Mouse (Mus musculus) liver, embryonic 13.5 days (tissue): ENCODE measurements around the gene 4931440F15Rik. TPM values are rescaled to one million over a fixed set of nuclear protein-coding genes. Genes with fewer than 3 reads are reported as not detected.
"Not testable (repeated sequence)": the region's sequence is repeated elsewhere in the genome, so short reads cannot be mapped to it uniquely, and the experiment has no call there.

Experiments used
- ATAC-seq: fragments of 200-750 bp; cut with Nextera tagmentation; 2 replicates; pipeline ENCODE4 v1.8.0; 2017; ENCODE audit warnings: low read depth, mild to moderate bottlenecking, moderate number of reproducible peaks, moderate library complexity
- DNase-seq: peaks from one replicate; pipeline ENCODE4 v3.0.0; 2022
- H3K27ac ChIP-seq: fragments of 300-500 bp; sonication (generic); 2 replicates; pipeline ENCODE4 v1.5.1; 2015; ENCODE audit warnings: moderate library complexity, mild to moderate bottlenecking, inconsistent platforms
- H3K27me3 ChIP-seq: fragments of 300-500 bp; sonication (generic); 2 replicates; pipeline ENCODE4 v1.6.1; 2015; ENCODE audit warnings: mild to moderate bottlenecking, inconsistent platforms
- H3K36me3 ChIP-seq: fragments of 300-500 bp; sonication (generic); 2 replicates; pipeline ENCODE4 v1.6.1; 2015; ENCODE audit warnings: mild to moderate bottlenecking, inconsistent platforms
- H3K4me1 ChIP-seq: fragments of 300-500 bp; sonication (generic); replicated peaks from 2 replicates; pipeline ENCODE4 v1.6.1; 2015; ENCODE audit warnings: inconsistent platforms
- H3K4me2 ChIP-seq: fragments of 300-500 bp; sonication (generic); 2 replicates; pipeline ENCODE4 v1.6.1; 2015; ENCODE audit warnings: inconsistent platforms, mild to moderate bottlenecking, moderate library complexity
- H3K4me3 ChIP-seq: fragments of 300-500 bp; sonication (generic); replicated peaks from 2 replicates; pipeline ENCODE4 v1.5.1; 2015; ENCODE audit warnings: mild to moderate bottlenecking, inconsistent platforms
- H3K9ac ChIP-seq: fragments of 300-500 bp; sonication (generic); 2 replicates; pipeline ENCODE4 v1.6.1; 2015; ENCODE audit warnings: mild to moderate bottlenecking, inconsistent platforms
- H3K9me3 ChIP-seq: fragments of 300-500 bp; sonication (generic); replicated peaks from 2 replicates; pipeline ENCODE4 v1.6.1; 2016; ENCODE audit warnings: inconsistent platforms
- WGBS: fragments of 180-500 bp; shearing (Covaris S2); methylation state at CpG from one replicate; pipeline ENCODE4 v1.1.7; 2015; ENCODE audit not compliant: insufficient replicate concordance; 5-methylcytosine and 5-hydroxymethylcytosine counted together
- polyA plus RNA-seq: library from polyadenylated mRNA; unstranded; fragments of >200 nt; fragmentation: Nextera tagmentation; extraction: Ambion mirVana; gene quantifications from 2 replicates; pipeline ENCODE4 v1.2.1, GENCODE M21; 2015

The 4931440F15Rik gene
- 0.29 and 0.38 TPM in 2 replicates for polyA plus RNA-seq

- H3K9me3 ChIP-seq, DNase-seq, H3K4me1 ChIP-seq, H3K36me3 ChIP-seq, H3K9ac ChIP-seq, H3K4me3 ChIP-seq, H3K27ac ChIP-seq: not testable (repeated sequence)
- peaks cover 44% of the 10 kb centered on the region for H3K27me3 ChIP-seq
- peak within 1 kb of the TSS; percentile 41 for H3K4me2 ChIP-seq
- WGBS = 26% methylated on average over 21 of the region's 21 CpGs
- 0 out of 2 replicates have a peak, but pooled peaks have one; percentile 12 for ATAC-seq
These were observed at the start of gene 4931440F15Rik for GRCm38 (mm10) chr11:29825271-29825718. Gene 4931440F15Rik, minus strand, starts transcription at chr11:29825668.

- not testable (repeated sequence) for DNase-seq, H3K9ac ChIP-seq, H3K27me3 ChIP-seq, ATAC-seq, H3K27ac ChIP-seq, H3K9me3 ChIP-seq, H3K4me1 ChIP-seq, H3K4me3 ChIP-seq, H3K36me3 ChIP-seq, H3K4me2 ChIP-seq
- WGBS = 40% methylated on average over 1 of the region's 1 CpGs
These were observed 49.3 kb upstream of the 4931440F15Rik start for GRCm38 (mm10) chr11:29874781-29875180.

GRCm38 (mm10) chr11:29870174-29870573 lies 44.7 kb upstream of the 4931440F15Rik start:
- Histone ChIP-seq H3K27me3 (no peaks in the 10 kb centered on the region), H3K27ac (no peak overlapping the region), H3K4me3 (no peak overlapping the region), H3K4me2 (no peak overlapping the region), H3K9ac (no peak overlapping the region), H3K36me3 (no peaks in the 10 kb centered on the region), H3K9me3 (no peaks in the 10 kb centered on the region), H3K4me1 (no peaks in the 10 kb centered on the region)
- ATAC-seq (no peak), DNase-seq (no peak)
- 62% methylated on average over 2 of the region's 2 CpGs for WGBS

GRCm38 (mm10) chr11:29864269-29864668 lies 38.8 kb upstream of the 4931440F15Rik start:
- DNase-seq = no peak
- no peak overlapping the region for H3K27ac ChIP-seq

GRCm38 (mm10) chr11:29861750-29862397 lies 36.4 kb upstream of the 4931440F15Rik start:
- no peak for DNase-seq

More at GRCm38 (mm10) chr11:29864269-29864668, 38.8 kb upstream of the 4931440F15Rik start:
- H3K36me3 ChIP-seq = no peaks in the 10 kb centered on the region
- no peak overlapping the region for H3K9ac ChIP-seq
- H3K27me3 ChIP-seq = no peaks in the 10 kb centered on the region
- no peak overlapping the region for H3K4me3 ChIP-seq
- no peak overlapping the region for H3K4me2 ChIP-seq
- H3K9me3 ChIP-seq = no peaks in the 10 kb centered on the region
- ATAC-seq = no peak
- no peaks in the 10 kb centered on the region for H3K4me1 ChIP-seq

GRCm38 (mm10) chr11:29861040-29861439 lies 35.6 kb upstream of the 4931440F15Rik start:
- no peaks in the 10 kb centered on the region for H3K9me3 ChIP-seq
- H3K4me1 ChIP-seq = no peaks in the 10 kb centered on the region
- H3K36me3 ChIP-seq = no peaks in the 10 kb centered on the region
- no peak overlapping the region for H3K9ac ChIP-seq
- 54% methylated on average over 2 of the region's 2 CpGs for WGBS
- no peak overlapping the region for H3K4me3 ChIP-seq
- no peaks in the 10 kb centered on the region for H3K27me3 ChIP-seq
- H3K4me2 ChIP-seq = no peak overlapping the region
- ATAC-seq (no peak), DNase-seq (no peak)
- H3K27ac ChIP-seq = no peak overlapping the region

More at GRCm38 (mm10) chr11:29861750-29862397, 36.4 kb upstream of the 4931440F15Rik start:
- ATAC-seq = no peak
- no peak overlapping the region for H3K9ac ChIP-seq
- no peak overlapping the region for H3K27ac ChIP-seq
- H3K4me2 ChIP-seq = no peak overlapping the region
- H3K36me3 ChIP-seq = no peaks in the 10 kb centered on the region
- H3K4me3 ChIP-seq = no peak overlapping the region
- H3K4me1 ChIP-seq = no peaks in the 10 kb centered on the region
- H3K27me3 ChIP-seq = no peaks in the 10 kb centered on the region
- 54% methylated on average over 2 of the region's 2 CpGs for WGBS
- H3K9me3 ChIP-seq = no peaks in the 10 kb centered on the region

- H3K4me2 ChIP-seq = no peak overlapping the region
- ATAC-seq = no peak
- no peaks in the 10 kb centered on the region for H3K4me1 ChIP-seq
- H3K4me3 ChIP-seq = no peak overlapping the region
- H3K36me3 ChIP-seq = no peaks in the 10 kb centered on the region
- no peak for DNase-seq
- no peaks in the 10 kb centered on the region for H3K27me3 ChIP-seq
- 69% methylated on average over 3 of the region's 3 CpGs for WGBS
- no peaks in the 10 kb centered on the region for H3K9me3 ChIP-seq
- no peak overlapping the region for H3K9ac ChIP-seq
- H3K27ac ChIP-seq = no peak overlapping the region
These were observed 15.2 kb upstream of the 4931440F15Rik start for GRCm38 (mm10) chr11:29840606-29841227.

GRCm38 (mm10) chr11:29839781-29840180 lies 14.3 kb upstream of the 4931440F15Rik start:
- no peak for DNase-seq
- no peaks in the 10 kb centered on the region for H3K9me3 ChIP-seq

GRCm38 (mm10) chr11:29837066-29837465 lies 11.6 kb upstream of the 4931440F15Rik start:
- Histone ChIP-seq H3K36me3 (no peaks in the 10 kb centered on the region), H3K4me1 (no peaks in the 10 kb centered on the region), H3K9ac (no peak overlapping the region), H3K4me2 (no peak overlapping the region), H3K4me3 (no peak overlapping the region), H3K27ac (no peak overlapping the region), H3K27me3 (no peaks in the 10 kb centered on the region), H3K9me3 (no peaks in the 10 kb centered on the region)
- ATAC-seq (no peak), DNase-seq (no peak)

More at GRCm38 (mm10) chr11:29839781-29840180, 14.3 kb upstream of the 4931440F15Rik start:
- no peak overlapping the region for H3K9ac ChIP-seq
- no peaks in the 10 kb centered on the region for H3K27me3 ChIP-seq
- peak; percentile 54 for ATAC-seq
- H3K4me1 ChIP-seq = no peaks in the 10 kb centered on the region
- H3K27ac ChIP-seq = no peak overlapping the region
- WGBS = 37% methylated on average over 3 of the region's 3 CpGs
- no peaks in the 10 kb centered on the region for H3K36me3 ChIP-seq
- H3K4me2 ChIP-seq = no peak overlapping the region
- no peak overlapping the region for H3K4me3 ChIP-seq

- H3K27ac ChIP-seq = no peak overlapping the region
- peaks cover 5% of the 10 kb centered on the region; the same call in 1 of the 2 replicates for H3K4me1 ChIP-seq
- H3K9me3 ChIP-seq = no peaks in the 10 kb centered on the region
- ATAC-seq = no peak
- no peaks in the 10 kb centered on the region for H3K36me3 ChIP-seq
- H3K4me2 ChIP-seq = no peak overlapping the region
- H3K27me3 ChIP-seq = peaks cover 39% of the 10 kb centered on the region
- WGBS = 37% methylated on average over 2 of the region's 2 CpGs
- DNase-seq = no peak
- H3K9ac ChIP-seq = no peak overlapping the region
- no peak overlapping the region for H3K4me3 ChIP-seq
These were observed 2.3 kb upstream of the 4931440F15Rik start for GRCm38 (mm10) chr11:29827729-29828128.

- Histone ChIP-seq H3K4me2 (no peak overlapping the region), H3K4me1 (peaks cover 5% of the 10 kb centered on the region; the same call in 1 of the 2 replicates), H3K4me3 (no peak overlapping the region), H3K9ac (no peak overlapping the region), H3K27me3 (peaks cover 44% of the 10 kb centered on the region), H3K36me3 (no peaks in the 10 kb centered on the region), H3K9me3 (no peaks in the 10 kb centered on the region), H3K27ac (no peak overlapping the region)
- no peak for ATAC-seq
- no peak for DNase-seq
- WGBS = 70% methylated on average over 1 of the region's 1 CpGs
These were observed 533 bp upstream of the 4931440F15Rik start for GRCm38 (mm10) chr11:29826001-29826400.
